Mouse (Mus musculus) hindbrain, embryonic 14.5 days (tissue): ENCODE data around the gene Mfsd6l. TPM values are rescaled to one million over a fixed set of nuclear protein-coding genes. Genes with fewer than 3 reads are reported as not detected.
A peak's percentile ranks its signal among the peaks of the same experiment; 100 is the strongest.

Experiments
- ATAC-seq: fragments of 200-750 bp; cut with Nextera tagmentation; 2 replicates; pipeline ENCODE4 v1.8.0; 2017; ENCODE audit warnings: moderate number of reproducible peaks, mild to moderate bottlenecking, moderate TSS enrichment, moderate library complexity; ENCODE audit not compliant: low FRiP score
- DNase-seq: peaks from one replicate; pipeline ENCODE4 v3.0.0-alpha.2; 2015; ENCODE audit warnings: low spot score
- H3K27ac ChIP-seq: fragments of 300-500 bp; sonication (generic); 2 replicates; pipeline ENCODE4 v1.5.1; 2014; ENCODE audit warnings: mild to moderate bottlenecking, moderate library complexity
- H3K27me3 ChIP-seq: fragments of 300-500 bp; sonication (generic); 2 replicates; pipeline ENCODE4 v1.6.1; 2014; ENCODE audit warnings: mild to moderate bottlenecking, low read length, mixed read lengths; ENCODE audit not compliant: control insufficient read depth, insufficient read depth
- H3K36me3 ChIP-seq: fragments of 300-500 bp; sonication (generic); replicated peaks from 2 replicates; pipeline ENCODE4 v1.6.1; 2014; ENCODE audit not compliant: control insufficient read depth, insufficient read depth
- H3K4me1 ChIP-seq: fragments of 300-500 bp; sonication (generic); replicated peaks from 2 replicates; pipeline ENCODE4 v1.6.1; 2014; ENCODE audit warnings: antibody characterized with exemption, low read length, mixed read lengths; ENCODE audit not compliant: control insufficient read depth, insufficient read depth
- H3K4me2 ChIP-seq: fragments of 300-500 bp; sonication (generic); replicated peaks from 2 replicates; pipeline ENCODE4 v1.6.1; 2014; ENCODE audit warnings: mild to moderate bottlenecking, moderate library complexity
- H3K4me3 ChIP-seq: fragments of 300-500 bp; sonication (generic); replicated peaks from 2 replicates; pipeline ENCODE4 v1.5.1; 2014; ENCODE audit warnings: mild to moderate bottlenecking, low read length
- H3K9ac ChIP-seq: fragments of 300-500 bp; sonication (generic); 2 replicates; pipeline ENCODE4 v1.6.1; 2014
- H3K9me3 ChIP-seq: fragments of 300-500 bp; sonication (generic); 2 replicates; pipeline ENCODE4 v1.6.1; 2016; ENCODE audit warnings: low read length; ENCODE audit not compliant: control insufficient read depth
- WGBS: fragments of 180-500 bp; shearing (Covaris S2); extraction: QIAGEN DNeasy Blood & Tissue Kit; methylation state at CpG from one replicate; pipeline ENCODE4 v1.1.7; 2014; 5-methylcytosine and 5-hydroxymethylcytosine counted together
- polyA plus RNA-seq: library from polyadenylated mRNA; unstranded; fragments of >200 nt; fragmentation: Nextera tagmentation; extraction: Ambion mirVana; gene quantifications from 2 replicates; pipeline ENCODE4 v1.2.1, GENCODE M21; 2014

Mfsd6l gene
- polyA plus RNA-seq, 1 experiment from 2014 or later = not detected

GRCm38 (mm10) chr11:68566447-68567059 lies 10.6 kb downstream of the Mfsd6l start:
- DNase-seq = peak; percentile 89
- H3K4me3 ChIP-seq = peak overlapping the region; percentile 29
- no peak overlapping the region for H3K27ac ChIP-seq
- peak overlapping the region; percentile 60 for H3K4me2 ChIP-seq
- H3K4me1 ChIP-seq = peaks cover 3% of the 10 kb centered on the region; the same call in 1 of the 2 replicates
- no peaks in the 10 kb centered on the region for H3K36me3 ChIP-seq
- H3K27me3 ChIP-seq = no peaks in the 10 kb centered on the region
- no peak for ATAC-seq
- H3K9ac ChIP-seq = peak overlapping the region; percentile 54
- H3K9me3 ChIP-seq = no peaks in the 10 kb centered on the region
- 21% methylated on average over 17 of the region's 17 CpGs for WGBS

DNA sequence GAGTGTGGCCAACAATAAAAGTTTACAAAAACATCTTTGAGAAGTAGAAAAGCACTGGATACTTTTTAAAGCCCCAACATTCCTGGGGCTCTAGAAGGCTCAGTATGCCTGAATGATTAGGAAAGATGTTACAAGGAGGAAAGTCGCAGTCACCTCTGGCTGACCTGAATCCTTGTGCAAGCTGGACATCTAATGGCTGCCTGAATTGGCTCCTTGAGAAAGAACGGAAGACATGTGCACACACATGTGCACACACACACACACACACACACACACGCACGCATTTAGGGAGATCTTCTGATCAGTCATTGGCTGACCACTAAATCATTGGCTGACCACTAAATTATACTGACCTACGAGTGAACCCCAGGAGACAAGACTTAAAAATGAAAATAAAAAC lies 14.9 kb downstream of the Mfsd6l start:
- H3K9ac ChIP-seq = no peak overlapping the region
- H3K27me3 ChIP-seq = no peaks in the 10 kb centered on the region
- no peak overlapping the region for H3K27ac ChIP-seq
- no peaks in the 10 kb centered on the region for H3K9me3 ChIP-seq
- ATAC-seq (no peak), DNase-seq (no peak)
- WGBS = 92% methylated on average over 5 of the region's 5 CpGs
- H3K36me3 ChIP-seq = no peaks in the 10 kb centered on the region
- peaks cover 3% of the 10 kb centered on the region; the same call in 1 of the 2 replicates for H3K4me1 ChIP-seq
- H3K4me2 ChIP-seq = no peak overlapping the region
- H3K4me3 ChIP-seq = no peak overlapping the region

GRCm38 (mm10) chr11:68577076-68577475 lies 21.1 kb downstream of the Mfsd6l start:
- no peak overlapping the region for H3K4me3 ChIP-seq
- ATAC-seq = no peak
- H3K9me3 ChIP-seq = no peaks in the 10 kb centered on the region
- H3K4me1 ChIP-seq = peaks cover 5% of the 10 kb centered on the region
- no peaks in the 10 kb centered on the region for H3K27me3 ChIP-seq
- H3K4me2 ChIP-seq = no peak overlapping the region
- no peaks in the 10 kb centered on the region for H3K36me3 ChIP-seq
- 72% methylated on average over 1 of the region's 1 CpGs for WGBS
- no peak overlapping the region for H3K9ac ChIP-seq
- H3K27ac ChIP-seq = no peak overlapping the region
- DNase-seq = no peak

- Histone ChIP-seq H3K36me3 (no peaks in the 10 kb centered on the region), H3K4me2 (no peak overlapping the region), H3K4me3 (no peak overlapping the region), H3K27me3 (no peaks in the 10 kb centered on the region), H3K27ac (peak overlapping the region; percentile 15), H3K9ac (0 out of 2 replicates have a peak overlapping the region, but pooled peaks have one; percentile 25), H3K9me3 (no peaks in the 10 kb centered on the region), H3K4me1 (peaks cover 14% of the 10 kb centered on the region)
- DNase-seq (peak; percentile 71), ATAC-seq (peak; percentile 40; the same call in 1 of the 2 replicates)
- WGBS = 21% methylated on average over 9 of the region's 9 CpGs
Observed at GRCm38 (mm10) chr11:68579462-68579881, 23.5 kb downstream of the Mfsd6l start.

- H3K4me1 ChIP-seq = peaks cover 16% of the 10 kb centered on the region
- no peaks in the 10 kb centered on the region for H3K9me3 ChIP-seq
- no peaks in the 10 kb centered on the region for H3K36me3 ChIP-seq
- no peak overlapping the region for H3K9ac ChIP-seq
- DNase-seq (no peak), ATAC-seq (no peak)
- H3K27me3 ChIP-seq = no peaks in the 10 kb centered on the region
- WGBS = 46% methylated on average over 6 of the region's 6 CpGs
- H3K4me3 ChIP-seq = no peak overlapping the region
- H3K4me2 ChIP-seq = no peak overlapping the region
- 0 out of 2 replicates have a peak overlapping the region, but pooled peaks have one; percentile 15 for H3K27ac ChIP-seq
Observed at GRCm38 (mm10) chr11:68580566-68580965, 24.6 kb downstream of the Mfsd6l start.

- Histone ChIP-seq H3K9ac (no peak overlapping the region), H3K27ac (peak overlapping the region; percentile 72), H3K9me3 (no peaks in the 10 kb centered on the region), H3K4me2 (peak overlapping the region; percentile 24; the same call in 1 of the 2 replicates), H3K36me3 (no peaks in the 10 kb centered on the region), H3K4me3 (no peak overlapping the region), H3K4me1 (peaks cover 16% of the 10 kb centered on the region), H3K27me3 (no peaks in the 10 kb centered on the region)
- WGBS = 54% methylated on average over 13 of the region's 13 CpGs
- ATAC-seq (0 out of 2 replicates have a peak, but pooled peaks have one; percentile 39), DNase-seq (peak; percentile 77)
Observed at GRCm38 (mm10) chr11:68583225-68583624, 27.2 kb downstream of the Mfsd6l start.

DNA sequence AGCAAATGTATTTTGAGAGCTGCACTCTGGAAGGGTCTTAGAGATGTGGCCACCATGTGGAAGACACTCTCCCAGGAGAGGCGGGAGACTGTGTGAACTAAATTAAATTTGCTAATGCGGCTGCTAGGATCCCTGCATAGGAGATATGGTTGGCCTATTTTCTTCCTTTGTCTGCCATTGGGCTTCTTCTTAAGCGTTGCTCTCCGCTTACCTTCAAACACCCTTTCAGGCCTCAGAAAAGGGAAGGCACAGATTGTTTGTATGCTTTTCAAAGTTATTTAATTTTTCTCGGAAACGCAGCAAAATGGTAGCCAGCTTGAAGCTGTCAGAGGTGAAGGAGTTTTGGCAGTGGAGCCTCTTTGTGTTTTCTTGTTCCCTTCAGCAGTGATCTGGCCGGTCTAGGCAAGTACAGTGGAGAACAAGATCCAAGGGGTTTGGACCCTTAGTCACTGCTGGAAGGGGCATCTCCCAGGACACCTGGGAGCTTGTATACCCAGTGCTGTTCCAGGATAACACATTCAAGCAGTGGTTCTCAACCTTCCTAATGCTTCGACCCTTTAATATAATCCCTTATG lies 28.0 kb downstream of the Mfsd6l start:
- ATAC-seq (no peak), DNase-seq (peak; percentile 45)
- Histone ChIP-seq H3K27me3 (no peaks in the 10 kb centered on the region), H3K4me2 (no peak overlapping the region), H3K36me3 (no peaks in the 10 kb centered on the region), H3K27ac (peak overlapping the region; percentile 72), H3K4me1 (peaks cover 16% of the 10 kb centered on the region), H3K9ac (no peak overlapping the region), H3K9me3 (no peaks in the 10 kb centered on the region), H3K4me3 (no peak overlapping the region)
- 58% methylated on average over 8 of the region's 8 CpGs for WGBS

GRCm38 (mm10) chr11:68585890-68586289 lies 29.9 kb downstream of the Mfsd6l start:
- 32% methylated on average over 3 of the region's 3 CpGs for WGBS
- Histone ChIP-seq H3K4me1 (peaks cover 10% of the 10 kb centered on the region; the same call in 1 of the 2 replicates), H3K9me3 (no peaks in the 10 kb centered on the region), H3K27ac (no peak overlapping the region), H3K4me2 (no peak overlapping the region), H3K4me3 (no peak overlapping the region), H3K27me3 (no peaks in the 10 kb centered on the region), H3K9ac (no peak overlapping the region), H3K36me3 (no peaks in the 10 kb centered on the region)
- ATAC-seq (no peak), DNase-seq (no peak)

DNA sequence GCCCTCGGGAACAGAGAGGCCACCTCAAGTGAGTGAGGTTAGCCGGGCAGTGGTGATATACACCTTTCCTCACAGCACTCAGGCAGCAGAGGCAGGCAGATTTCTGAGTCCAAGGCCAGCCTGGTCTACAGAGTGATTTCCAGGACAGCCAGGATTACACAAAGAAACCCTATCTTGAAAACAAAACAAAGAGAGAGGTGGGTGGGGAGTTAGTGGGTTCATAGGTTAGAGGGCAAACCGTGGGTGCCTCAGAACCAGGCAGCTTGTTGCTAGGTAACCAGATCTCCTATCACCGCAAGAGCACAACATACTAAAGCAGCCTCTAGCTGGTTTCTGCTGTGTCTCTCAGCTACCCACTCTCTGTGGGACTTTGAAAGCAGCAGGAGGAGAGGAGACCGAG lies 30.7 kb downstream of the Mfsd6l start, which contains the start of gene Ccdc42:
TSS of gene Ccdc42 (plus strand) at position 301 of the 400 bp plus-strand sequence.
- ATAC-seq = no peak
- Histone ChIP-seq H3K36me3 (no peaks in the 10 kb centered on the region), H3K27ac (no peak within 1 kb of the TSS), H3K9me3 (no peaks in the 10 kb centered on the region), H3K4me3 (no peak within 1 kb of the TSS), H3K4me1 (peaks cover 10% of the 10 kb centered on the region; the same call in 1 of the 2 replicates), H3K9ac (no peak within 1 kb of the TSS), H3K27me3 (no peaks in the 10 kb centered on the region), H3K4me2 (no peak within 1 kb of the TSS)
- 61% methylated on average over 5 of the region's 5 CpGs for WGBS
- DNase-seq = no peak
